Mouse (Mus musculus) hindbrain, embryonic 14.5 days (tissue): ENCODE measurements at regions not wholly inside any gene's neighbourhood (a gene's known extent, or its start where the extent isn't known, plus 50 kb on each side); places are given as distances from the start of the nearest gene placed in this dataset.

ENCODE experiments used
- ATAC-seq: fragments of 200-750 bp; cut with Nextera tagmentation; 2 replicates; pipeline ENCODE4 v1.8.0; 2017; ENCODE audit warnings: moderate number of reproducible peaks, mild to moderate bottlenecking, moderate TSS enrichment, moderate library complexity; ENCODE audit not compliant: low FRiP score
- DNase-seq: peaks from one replicate; pipeline ENCODE4 v3.0.0-alpha.2; 2015; ENCODE audit warnings: low spot score
- H3K27ac ChIP-seq: fragments of 300-500 bp; sonication (generic); 2 replicates; pipeline ENCODE4 v1.5.1; 2014; ENCODE audit warnings: mild to moderate bottlenecking, moderate library complexity
- H3K27me3 ChIP-seq: fragments of 300-500 bp; sonication (generic); 2 replicates; pipeline ENCODE4 v1.6.1; 2014; ENCODE audit warnings: mild to moderate bottlenecking, low read length, mixed read lengths; ENCODE audit not compliant: control insufficient read depth, insufficient read depth
- H3K36me3 ChIP-seq: fragments of 300-500 bp; sonication (generic); replicated peaks from 2 replicates; pipeline ENCODE4 v1.6.1; 2014; ENCODE audit not compliant: control insufficient read depth, insufficient read depth
- H3K4me1 ChIP-seq: fragments of 300-500 bp; sonication (generic); replicated peaks from 2 replicates; pipeline ENCODE4 v1.6.1; 2014; ENCODE audit warnings: antibody characterized with exemption, low read length, mixed read lengths; ENCODE audit not compliant: control insufficient read depth, insufficient read depth
- H3K4me2 ChIP-seq: fragments of 300-500 bp; sonication (generic); replicated peaks from 2 replicates; pipeline ENCODE4 v1.6.1; 2014; ENCODE audit warnings: mild to moderate bottlenecking, moderate library complexity
- H3K4me3 ChIP-seq: fragments of 300-500 bp; sonication (generic); replicated peaks from 2 replicates; pipeline ENCODE4 v1.5.1; 2014; ENCODE audit warnings: mild to moderate bottlenecking, low read length
- H3K9ac ChIP-seq: fragments of 300-500 bp; sonication (generic); 2 replicates; pipeline ENCODE4 v1.6.1; 2014
- H3K9me3 ChIP-seq: fragments of 300-500 bp; sonication (generic); 2 replicates; pipeline ENCODE4 v1.6.1; 2016; ENCODE audit warnings: low read length; ENCODE audit not compliant: control insufficient read depth
- whole genome bisulfite sequencing: fragments of 180-500 bp; shearing (Covaris S2); extraction: QIAGEN DNeasy Blood & Tissue Kit; methylation state at CpG from one replicate; pipeline ENCODE4 v1.1.7; 2014; 5-methylcytosine and 5-hydroxymethylcytosine counted together

DNA sequence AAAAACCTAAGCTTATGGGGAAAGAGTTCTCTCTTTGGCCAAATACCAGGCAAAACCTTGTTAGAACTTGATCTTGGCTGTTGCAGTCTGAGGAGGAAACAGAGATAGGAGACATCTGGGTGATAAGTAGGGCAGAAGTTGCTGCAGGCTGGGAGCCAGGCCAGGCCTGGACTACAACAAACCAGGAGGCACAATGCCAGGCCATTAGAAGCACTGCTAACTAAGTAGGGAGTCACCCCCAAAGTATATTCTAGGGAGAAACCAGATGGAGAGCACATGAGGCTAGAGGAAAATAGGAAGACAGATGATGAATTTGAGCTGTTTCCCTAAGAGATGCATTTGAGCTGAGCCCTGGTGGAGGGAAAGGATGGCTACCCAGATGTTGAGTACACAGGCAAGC lies 444.6 kb upstream of the Zfp507 start:
- H3K4me3 ChIP-seq: no peak overlapping the region
- no peak overlapping the region for H3K9ac ChIP-seq
- ATAC-seq: no peak

DNA sequence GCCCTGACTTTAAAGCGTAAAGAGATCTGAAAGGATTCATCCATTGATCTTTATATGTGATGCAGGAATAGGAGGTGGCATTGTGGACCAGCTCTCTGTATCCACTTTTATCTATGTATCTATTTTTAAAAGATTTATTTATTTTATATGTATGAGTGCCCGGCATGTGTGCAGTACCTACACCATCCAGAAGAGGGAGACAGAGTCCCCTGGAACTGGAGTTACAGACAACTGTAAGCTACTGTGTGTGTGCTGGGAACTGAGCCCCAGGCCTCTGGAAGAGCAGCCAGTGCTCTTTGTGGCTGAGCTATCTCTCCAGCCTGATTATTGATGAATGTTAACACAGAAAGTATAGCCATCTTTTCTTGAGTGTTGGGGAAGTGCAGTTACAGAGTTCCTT lies 433.9 kb upstream of the Zfp507 start:
- Histone ChIP-seq H3K4me3 (no peak overlapping the region), H3K27ac (no peak overlapping the region), H3K27me3 (no peaks in the 10 kb centered on the region), H3K4me2 (no peak overlapping the region), H3K4me1 (no peaks in the 10 kb centered on the region), H3K36me3 (no peaks in the 10 kb centered on the region), H3K9me3 (0 out of 2 replicates have a peak, but pooled peaks cover 3% of the 10 kb centered on the region), H3K9ac (no peak overlapping the region)
- 96% methylated on average over 2 of the region's 2 CpGs for WGBS
- ATAC-seq: no peak
- DNase-seq: no peak

More for the DNA sequence above, 444.6 kb upstream of the Zfp507 start:
- Histone ChIP-seq H3K27me3 (no peaks in the 10 kb centered on the region), H3K36me3 (no peaks in the 10 kb centered on the region), H3K4me1 (no peaks in the 10 kb centered on the region), H3K4me2 (no peak overlapping the region), H3K9me3 (0 out of 2 replicates have a peak, but pooled peaks cover 8% of the 10 kb centered on the region), H3K27ac (no peak overlapping the region)
- DNase-seq: no peak

DNA sequence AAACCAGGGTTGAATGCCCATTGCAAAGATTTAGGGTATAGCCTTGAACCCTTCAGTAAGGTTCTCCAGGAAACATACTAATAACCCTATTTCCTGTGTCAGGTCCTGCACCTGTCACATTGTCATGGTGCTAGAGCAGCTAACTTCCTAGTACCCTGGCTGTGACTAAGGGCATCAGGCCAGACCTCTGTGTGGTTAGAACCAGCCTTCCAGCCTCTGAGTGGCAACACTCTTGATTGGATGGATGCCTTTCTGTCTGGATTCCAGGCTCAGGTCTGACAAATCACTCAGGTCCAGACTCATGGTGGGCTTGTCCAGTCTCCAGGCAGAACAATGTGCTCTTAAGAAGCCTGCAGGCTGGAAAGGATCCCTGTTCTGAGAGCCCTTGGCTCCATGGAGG lies 426.2 kb upstream of the Zfp507 start:
- Histone ChIP-seq H3K27ac (no peak overlapping the region), H3K4me2 (no peak overlapping the region), H3K4me3 (no peak overlapping the region), H3K36me3 (no peaks in the 10 kb centered on the region), H3K9me3 (peaks cover 6% of the 10 kb centered on the region; the same call in 1 of the 2 replicates), H3K9ac (no peak overlapping the region), H3K27me3 (no peaks in the 10 kb centered on the region), H3K4me1 (no peaks in the 10 kb centered on the region)
- DNase-seq (no peak), ATAC-seq (no peak)

DNA sequence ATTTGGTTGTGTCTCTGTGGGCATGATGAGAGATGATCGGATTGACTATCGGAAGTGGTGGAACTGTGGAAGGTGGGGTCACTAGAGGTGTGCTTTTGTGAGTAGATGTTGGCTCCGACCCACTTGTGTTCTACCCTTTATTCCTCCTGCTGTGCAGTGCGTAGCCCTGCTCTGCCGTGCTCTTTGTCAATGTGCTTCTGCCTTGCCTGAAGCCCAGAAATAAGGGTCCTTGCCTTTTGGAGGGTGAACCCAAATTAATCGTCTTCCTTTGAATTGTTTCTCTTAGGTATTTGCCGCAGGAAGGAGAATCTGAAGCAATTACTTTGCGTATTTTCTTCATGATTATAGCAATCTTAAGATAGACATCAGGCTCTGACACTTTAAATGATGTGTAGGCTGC lies 421.6 kb upstream of the Zfp507 start:
- no peak for DNase-seq
- no peak overlapping the region for H3K27ac ChIP-seq
- H3K4me2 ChIP-seq: no peak overlapping the region
- WGBS: 94% methylated on average over 8 of the region's 8 CpGs
- peaks cover 6% of the 10 kb centered on the region; the same call in 1 of the 2 replicates for H3K9me3 ChIP-seq
- no peak overlapping the region for H3K9ac ChIP-seq
- no peaks in the 10 kb centered on the region for H3K27me3 ChIP-seq
- H3K4me3 ChIP-seq: no peak overlapping the region
- H3K4me1 ChIP-seq: no peaks in the 10 kb centered on the region
- no peak for ATAC-seq
- no peaks in the 10 kb centered on the region for H3K36me3 ChIP-seq

DNA sequence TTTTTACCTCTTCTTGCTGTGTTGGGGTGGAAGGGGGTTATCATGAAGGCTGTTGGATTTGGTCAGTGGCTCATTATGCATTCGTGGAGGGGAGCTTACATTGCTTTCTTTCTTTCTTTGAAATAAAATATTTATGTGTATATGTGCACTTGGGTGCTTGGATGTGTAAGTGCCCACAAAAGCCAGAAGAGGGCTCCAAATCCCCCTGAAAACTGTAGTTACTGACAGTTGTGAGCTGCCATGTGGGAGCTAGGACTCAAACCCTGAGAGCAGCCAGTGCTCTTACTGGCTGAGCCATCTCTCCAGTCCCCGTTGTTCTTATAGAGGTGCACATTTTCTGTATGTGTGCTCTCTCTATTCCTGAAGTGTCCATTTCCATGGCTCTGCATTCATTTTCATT lies 415.6 kb upstream of the Zfp507 start:
- no peaks in the 10 kb centered on the region for H3K27me3 ChIP-seq
- WGBS: 66% methylated on average over 2 of the region's 2 CpGs
- no peak for DNase-seq
- H3K9ac ChIP-seq: no peak overlapping the region
- H3K36me3 ChIP-seq: no peaks in the 10 kb centered on the region
- H3K4me2 ChIP-seq: no peak overlapping the region
- ATAC-seq: no peak
- no peak overlapping the region for H3K27ac ChIP-seq
- no peak overlapping the region for H3K4me3 ChIP-seq
- H3K4me1 ChIP-seq: no peaks in the 10 kb centered on the region
- peaks cover 6% of the 10 kb centered on the region; the same call in 1 of the 2 replicates for H3K9me3 ChIP-seq

DNA sequence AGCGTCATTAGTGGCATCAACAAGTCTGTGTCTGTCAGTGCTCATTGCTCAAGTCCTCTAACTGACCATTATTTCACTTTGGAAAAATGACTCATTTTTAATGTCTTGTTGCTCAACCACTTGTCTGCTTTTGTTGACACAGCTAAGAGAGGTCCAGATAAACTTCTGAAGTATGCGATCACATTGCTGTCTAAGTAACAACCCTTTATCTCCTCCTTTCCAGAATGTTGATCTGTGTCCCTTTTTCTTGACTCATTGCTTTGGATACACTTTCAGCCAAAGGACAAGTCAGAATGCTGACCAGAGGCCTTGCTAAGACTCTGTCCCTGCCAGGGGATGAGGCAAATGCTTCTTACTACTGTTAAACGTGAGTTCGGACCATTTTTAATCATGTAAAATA lies 407.2 kb upstream of the Zfp507 start:
- Histone ChIP-seq H3K4me2 (no peak overlapping the region), H3K9ac (no peak overlapping the region), H3K27ac (no peak overlapping the region), H3K4me3 (no peak overlapping the region), H3K9me3 (peaks cover 10% of the 10 kb centered on the region; the same call in 1 of the 2 replicates), H3K36me3 (no peaks in the 10 kb centered on the region), H3K27me3 (no peaks in the 10 kb centered on the region), H3K4me1 (no peaks in the 10 kb centered on the region)
- 95% methylated on average over 4 of the region's 4 CpGs for WGBS
- ATAC-seq (no peak), DNase-seq (no peak)

DNA sequence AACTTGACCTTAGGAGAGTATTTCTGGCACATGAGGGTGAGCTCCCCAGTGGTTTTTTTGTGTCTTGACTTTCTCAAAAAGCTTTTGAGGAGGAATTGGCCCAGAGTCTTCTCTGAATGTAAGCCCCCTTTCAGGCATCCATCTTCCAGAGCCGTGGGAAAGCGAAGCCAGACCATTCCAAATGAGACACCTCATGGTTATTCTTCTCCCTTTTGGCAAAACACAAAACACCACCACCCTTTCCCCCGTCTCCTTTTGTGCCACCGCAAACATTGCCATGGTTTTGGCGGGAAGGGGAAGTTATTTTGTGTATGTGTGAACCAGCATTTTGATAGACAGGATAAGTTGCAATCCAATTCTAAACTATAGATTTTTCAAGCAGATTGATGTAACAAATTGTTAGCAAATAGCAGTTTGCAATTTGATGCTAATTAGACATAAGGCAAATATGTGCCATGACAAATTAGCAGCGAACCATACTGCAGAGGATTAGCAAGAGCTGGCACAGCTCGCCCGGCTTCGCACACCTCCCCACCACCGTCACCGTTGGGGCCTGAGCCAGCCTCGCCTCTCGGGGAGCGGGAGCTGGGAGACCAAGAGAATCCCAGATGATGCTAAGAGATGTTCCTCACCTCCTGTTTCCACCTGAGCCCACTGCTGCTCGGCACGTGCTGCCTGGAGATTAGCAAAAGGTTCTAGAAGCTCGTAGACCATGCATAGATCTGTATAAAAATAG lies 404.9 kb upstream of the Zfp507 start:
- WGBS: 61% methylated on average over 17 of the region's 17 CpGs
- Histone ChIP-seq H3K9ac (no peak overlapping the region), H3K27ac (no peak overlapping the region), H3K4me2 (no peak overlapping the region), H3K27me3 (no peaks in the 10 kb centered on the region), H3K4me1 (no peaks in the 10 kb centered on the region), H3K36me3 (no peaks in the 10 kb centered on the region), H3K4me3 (no peak overlapping the region), H3K9me3 (no peaks in the 10 kb centered on the region)
- peak; percentile 43; the same call in 1 of the 2 replicates for ATAC-seq
- no peak for DNase-seq

DNA sequence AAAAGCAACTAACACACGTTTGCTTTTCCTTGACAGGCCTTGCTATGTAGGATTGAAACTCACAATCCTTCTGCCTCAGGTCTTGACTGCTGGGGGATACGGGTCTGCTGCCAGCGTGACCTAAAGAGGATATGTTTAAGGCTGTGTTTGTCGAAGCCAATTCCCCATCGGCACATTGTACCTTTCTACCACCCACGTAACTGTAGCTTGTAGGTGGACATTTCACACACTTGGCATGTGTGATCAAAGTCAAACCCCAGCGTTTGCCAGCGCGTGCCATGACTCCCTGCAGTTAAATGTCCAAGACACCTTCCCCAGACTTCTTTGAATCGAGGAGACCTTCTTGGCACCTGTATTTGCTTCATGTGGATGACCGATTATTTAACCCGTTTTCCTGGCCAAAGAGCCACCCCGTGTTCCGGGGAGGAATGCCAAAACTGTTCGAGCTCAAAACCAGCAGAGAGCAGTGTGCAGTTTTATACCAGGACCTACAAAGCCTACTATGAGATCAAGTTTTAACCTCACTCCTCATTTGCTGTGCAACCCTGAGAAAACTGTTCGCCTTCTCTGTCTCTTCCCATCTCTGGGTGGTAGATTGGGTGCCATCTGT lies 395.4 kb upstream of the Zfp507 start:
- no peaks in the 10 kb centered on the region for H3K9me3 ChIP-seq
- WGBS: 90% methylated on average over 16 of the region's 16 CpGs
- H3K4me3 ChIP-seq: no peak overlapping the region
- H3K27ac ChIP-seq: no peak overlapping the region
- DNase-seq (no peak), ATAC-seq (no peak)
- no peak overlapping the region for H3K4me2 ChIP-seq
- H3K4me1 ChIP-seq: 0 out of 2 replicates have a peak, but pooled peaks cover 4% of the 10 kb centered on the region
- H3K27me3 ChIP-seq: no peaks in the 10 kb centered on the region
- no peak overlapping the region for H3K9ac ChIP-seq
- no peaks in the 10 kb centered on the region for H3K36me3 ChIP-seq

DNA sequence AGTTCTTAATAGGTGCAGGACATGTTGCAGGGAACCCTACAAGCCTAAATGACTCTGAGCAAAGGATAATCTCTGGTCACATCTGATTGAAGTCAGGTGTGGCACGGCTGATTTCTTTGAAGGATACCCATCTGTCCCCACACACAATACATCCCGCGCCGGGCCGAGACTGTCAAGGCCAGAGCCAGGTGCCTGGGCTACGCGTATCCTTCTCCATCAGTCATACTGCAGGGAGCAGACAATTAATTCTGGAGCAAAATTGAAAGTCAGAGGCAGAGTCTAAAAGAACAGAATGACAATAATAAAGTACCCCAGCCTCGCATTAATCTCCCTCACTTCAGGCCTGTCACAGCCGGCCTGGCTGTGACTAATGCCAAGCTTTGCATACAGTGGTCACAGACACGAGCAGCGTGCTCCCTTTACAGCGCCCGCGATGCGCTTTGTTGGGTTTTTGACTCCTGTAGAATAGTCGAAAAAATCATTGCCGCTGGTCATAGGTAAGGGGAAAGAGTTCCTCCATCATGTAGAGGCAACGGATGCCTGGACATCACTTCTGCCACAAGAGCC lies 393.4 kb upstream of the Zfp507 start:
- ATAC-seq: peak; percentile 55; the same call in 1 of the 2 replicates
- WGBS: 47% methylated on average over 18 of the region's 18 CpGs
- peak; percentile 58 for DNase-seq

More for the DNA sequence above, 393.4 kb upstream of the Zfp507 start:
- no peak overlapping the region for H3K9ac ChIP-seq
- peak overlapping the region; percentile 52; the same call in 1 of the 2 replicates for H3K27ac ChIP-seq
- no peak overlapping the region for H3K4me2 ChIP-seq
- H3K4me1 ChIP-seq: 0 out of 2 replicates have a peak, but pooled peaks cover 4% of the 10 kb centered on the region
- H3K36me3 ChIP-seq: no peaks in the 10 kb centered on the region
- no peak overlapping the region for H3K4me3 ChIP-seq
- H3K9me3 ChIP-seq: no peaks in the 10 kb centered on the region
- H3K27me3 ChIP-seq: no peaks in the 10 kb centered on the region
